ENCODE assay signal across 20 mouse cellular contexts in genomic region chr12:74477619-74478018, GRCm38 (mm10).
DNase-seq lines count a peak whose midpoint lies in the region; ATAC-seq and TF ChIP-seq lines count a peak whose summit lies in the region.
"Had no signal": no experiment of that assay in that cellular context is flagged by ENCODE, and none has a peak within 500 bp of the region (broad histone marks: within the 10 kb centered on the region; RNA-seq: fewer than 3 reads in every experiment).

No protein-coding gene starts in this region.

- no peaks in the 10 kb centered on the region for H3K27me3 ChIP-seq in intestine, embryonic 15.5 days (replicated peaks)
- H3K27me3 ChIP-seq in intestine, postnatal 0 days (replicated peaks; ENCODE audit: control insufficient read depth, insufficient read depth, low read length) = no peaks in the 10 kb centered on the region
- H3K27me3 ChIP-seq in stomach, embryonic 14.5 days (ENCODE audit: control insufficient read depth, insufficient read depth, low read length) = no peaks in the 10 kb centered on the region
- H3K27me3 ChIP-seq in stomach, postnatal 0 days (ENCODE audit: control insufficient read depth, insufficient read depth, low read length) = no peaks in the 10 kb centered on the region
- H3K27me3 ChIP-seq in intestine, embryonic 16.5 days (replicated peaks; ENCODE audit: control insufficient read depth, insufficient read depth, low read length) = no peaks in the 10 kb centered on the region
- H3K27me3 ChIP-seq: forebrain, embryonic 13.5 days; midbrain, embryonic 13.5 days; neural tube, embryonic 12.5 days had no signal

- no peak overlapping the region for H3K9ac ChIP-seq in intestine, embryonic 15.5 days
- no peak overlapping the region for H3K9ac ChIP-seq in intestine, postnatal 0 days (ENCODE audit: low read depth, low read length)
- no peak overlapping the region for H3K9ac ChIP-seq in stomach, embryonic 14.5 days (replicated peaks; ENCODE audit: low read depth, low read length)
- no peak overlapping the region for H3K9ac ChIP-seq in stomach, postnatal 0 days (ENCODE audit: low read length)
- no peak overlapping the region for H3K9ac ChIP-seq in intestine, embryonic 16.5 days (ENCODE audit: low read depth, low read length)
- H3K9ac ChIP-seq: forebrain, embryonic 13.5 days; liver, postnatal 0 days; midbrain, embryonic 13.5 days; neural tube, embryonic 12.5 days had no signal

- no peak for TF ChIP-seq CTCF in intestine, postnatal 0 days (IDR thresholded peaks at IDR 0.05; ENCODE audit: low read depth)
- no peak for TF ChIP-seq CTCF in stomach, postnatal 0 days (IDR thresholded peaks at IDR 0.05; ENCODE audit: low read depth)

- 29% methylated on average over 2 of the region's 2 CpGs for WGBS in intestine, embryonic 15.5 days
- WGBS in intestine, postnatal 0 days = 67% methylated on average over 2 of the region's 2 CpGs
- 36% methylated on average over 2 of the region's 2 CpGs for WGBS in stomach, embryonic 14.5 days
- WGBS in stomach, postnatal 0 days = 29% methylated on average over 2 of the region's 2 CpGs
- 45% methylated on average over 2 of the region's 2 CpGs for WGBS in intestine, embryonic 16.5 days

- no peak for DNase-seq in stomach, postnatal 0 days (ENCODE audit: low spot score)
- no peak for DNase-seq in thymus, postnatal 36 days
- DNase-seq in embryo, embryonic 11 days = no peak
- DNase-seq: adrenal gland, adult 8-10 months; cerebellum, adult 9-11 months; gastrocnemius, postnatal 36 days; kidney, adult 8-10 months; kidney, postnatal 36 days; liver, postnatal 0 days; lung, postnatal 14 days; thymus, postnatal 14 days had no signal

- H3K9me3 ChIP-seq in intestine, embryonic 15.5 days = no peaks in the 10 kb centered on the region
- H3K9me3 ChIP-seq in intestine, postnatal 0 days (ENCODE audit: control insufficient read depth) = no peaks in the 10 kb centered on the region
- no peaks in the 10 kb centered on the region for H3K9me3 ChIP-seq in stomach, embryonic 14.5 days (ENCODE audit: control insufficient read depth, low read depth, low read length)
- no peaks in the 10 kb centered on the region for H3K9me3 ChIP-seq in stomach, postnatal 0 days (ENCODE audit: control insufficient read depth, low read length)
- H3K9me3 ChIP-seq in intestine, embryonic 16.5 days (ENCODE audit: control insufficient read depth, low read length) = no peaks in the 10 kb centered on the region
- H3K9me3 ChIP-seq: forebrain, embryonic 13.5 days; heart, embryonic 10.5 days; hindbrain, embryonic 10.5 days; midbrain, embryonic 13.5 days; neural tube, embryonic 12.5 days had no signal

- H3K36me3 ChIP-seq in intestine, embryonic 15.5 days = no peaks in the 10 kb centered on the region
- H3K36me3 ChIP-seq in intestine, postnatal 0 days (ENCODE audit: control insufficient read depth, insufficient read depth) = no peaks in the 10 kb centered on the region
- no peaks in the 10 kb centered on the region for H3K36me3 ChIP-seq in stomach, embryonic 14.5 days (ENCODE audit: control insufficient read depth, insufficient read depth, low read length)
- H3K36me3 ChIP-seq in stomach, postnatal 0 days (ENCODE audit: control insufficient read depth, insufficient read depth, low read length) = no peaks in the 10 kb centered on the region
- no peaks in the 10 kb centered on the region for H3K36me3 ChIP-seq in intestine, embryonic 16.5 days (ENCODE audit: control insufficient read depth, insufficient read depth, low read length)
- H3K36me3 ChIP-seq: heart, embryonic 10.5 days; hindbrain, embryonic 10.5 days; midbrain, embryonic 13.5 days; neural tube, embryonic 12.5 days had no signal

- ATAC-seq in intestine, embryonic 15.5 days = peak; percentile 45; the same call in 1 of the 2 replicates
- no peak for ATAC-seq in intestine, postnatal 0 days
- no peak for ATAC-seq in stomach, embryonic 14.5 days (ENCODE audit: insufficient number of reproducible peaks, insufficient read depth, low FRiP score, low read depth)
- ATAC-seq in stomach, postnatal 0 days (ENCODE audit: low FRiP score, low TSS enrichment) = no peak
- peak; percentile 63; the same call in 1 of the 2 replicates for ATAC-seq in intestine, embryonic 16.5 days
- ATAC-seq: forebrain, embryonic 13.5 days; liver, postnatal 0 days; midbrain, embryonic 13.5 days had no signal

- no peak overlapping the region for H3K27ac ChIP-seq in intestine, embryonic 15.5 days
- H3K27ac ChIP-seq in intestine, postnatal 0 days (ENCODE audit: low read depth, low read length) = no peak overlapping the region
- peak overlapping the region; percentile 34; the same call in 1 of the 2 replicates for H3K27ac ChIP-seq in stomach, embryonic 14.5 days (ENCODE audit: low read length)
- H3K27ac ChIP-seq in stomach, postnatal 0 days (replicated peaks) = no peak overlapping the region
- no peak overlapping the region for H3K27ac ChIP-seq in intestine, embryonic 16.5 days (ENCODE audit: low read length)
- H3K27ac ChIP-seq: forebrain, embryonic 13.5 days; heart, embryonic 10.5 days; hindbrain, embryonic 10.5 days; midbrain, embryonic 13.5 days; neural tube, embryonic 12.5 days had no signal

- no peak overlapping the region for H3K4me2 ChIP-seq in intestine, embryonic 15.5 days (replicated peaks)
- H3K4me2 ChIP-seq in intestine, postnatal 0 days (replicated peaks; ENCODE audit: low read depth) = no peak overlapping the region
- no peak overlapping the region for H3K4me2 ChIP-seq in stomach, embryonic 14.5 days (replicated peaks; ENCODE audit: low read depth, low read length)
- H3K4me2 ChIP-seq in stomach, postnatal 0 days (replicated peaks; ENCODE audit: low read depth) = no peak overlapping the region
- no peak overlapping the region for H3K4me2 ChIP-seq in intestine, embryonic 16.5 days (ENCODE audit: low read depth, low read length)
- H3K4me2 ChIP-seq: forebrain, embryonic 13.5 days; midbrain, embryonic 13.5 days; neural tube, embryonic 12.5 days had no signal

- H3K4me1 ChIP-seq in intestine, embryonic 15.5 days (replicated peaks) = 0 out of 2 replicates have a peak, but pooled peaks cover 3% of the 10 kb centered on the region
- H3K4me1 ChIP-seq in intestine, postnatal 0 days (replicated peaks; ENCODE audit: control insufficient read depth, insufficient read depth, low read length) = no peaks in the 10 kb centered on the region
- no peaks in the 10 kb centered on the region for H3K4me1 ChIP-seq in stomach, embryonic 14.5 days (ENCODE audit: control insufficient read depth, insufficient read depth, low read length)
- H3K4me1 ChIP-seq in stomach, postnatal 0 days (replicated peaks; ENCODE audit: control insufficient read depth, insufficient read depth) = no peaks in the 10 kb centered on the region
- no peaks in the 10 kb centered on the region for H3K4me1 ChIP-seq in intestine, embryonic 16.5 days (ENCODE audit: control insufficient read depth, insufficient read depth, low read length)
- H3K4me1 ChIP-seq: forebrain, embryonic 13.5 days; heart, embryonic 10.5 days; hindbrain, embryonic 10.5 days; midbrain, embryonic 13.5 days; neural tube, embryonic 12.5 days had no signal

- H3K4me3 ChIP-seq in intestine, embryonic 15.5 days (replicated peaks) = no peak overlapping the region
- H3K4me3 ChIP-seq in intestine, postnatal 0 days (ENCODE audit: low read depth, low read length) = no peak overlapping the region
- no peak overlapping the region for H3K4me3 ChIP-seq in stomach, embryonic 14.5 days (ENCODE audit: low read depth, low read length)
- no peak overlapping the region for H3K4me3 ChIP-seq in stomach, postnatal 0 days (ENCODE audit: low read depth, low read length)
- no peak overlapping the region for H3K4me3 ChIP-seq in intestine, embryonic 16.5 days (ENCODE audit: low read length)
- H3K4me3 ChIP-seq: forebrain, embryonic 13.5 days; heart, embryonic 10.5 days; hindbrain, embryonic 10.5 days; midbrain, embryonic 13.5 days; neural tube, embryonic 12.5 days had no signal

- no peak for TF ChIP-seq EP300 in stomach, postnatal 0 days (optimal IDR thresholded peaks at IDR 0.05)

Comparison
In these comparisons a context has a peak if more than half of its experiments do, and no peak if none do; other contexts are left out.
1. ATAC-seq: peak in intestine, embryonic 15.5 days (single experiment) and intestine, embryonic 16.5 days (single experiment); none in intestine, postnatal 0 days (single experiment), stomach, embryonic 14.5 days (single experiment) and stomach, postnatal 0 days (single experiment).